ENCODE assay signal across 15 mouse cellular contexts in genomic region chr2:45040706-45041312, GRCm38 (mm10).
A peak's percentile ranks its signal among the peaks of the same experiment; 100 is the strongest.
DNase-seq lines count a peak whose midpoint lies in the region; ATAC-seq and TF ChIP-seq lines count a peak whose summit lies in the region.
"Had no signal": no experiment of that assay in that cellular context is flagged by ENCODE, and none has a peak within 500 bp of the region (broad histone marks: within the 10 kb centered on the region; RNA-seq: fewer than 3 reads in every experiment).

No protein-coding gene starts in this region.

- no peak for ATAC-seq in heart, embryonic 14.5 days (ENCODE audit: insufficient number of reproducible peaks, insufficient read depth, low FRiP score, low read depth)
- peak; percentile 65 for ATAC-seq in G1E (ENCODE audit: extremely low read depth, insufficient number of reproducible peaks, low FRiP score, poor library complexity, severe bottlenecking)
- peak; percentile 89 for ATAC-seq in liver, embryonic 13.5 days (ENCODE audit: low read depth)
- ATAC-seq: intestine, postnatal 0 days; Patski had no signal

- H3K27me3 ChIP-seq in heart, embryonic 14.5 days (ENCODE audit: control insufficient read depth, insufficient read depth, low read length), result no peaks in the 10 kb centered on the region
- no peaks in the 10 kb centered on the region for H3K27me3 ChIP-seq in G1E (ENCODE audit: insufficient read depth, low read length)
- no peaks in the 10 kb centered on the region for H3K27me3 ChIP-seq in liver, embryonic 13.5 days
- H3K27me3 ChIP-seq: embryonic facial prominence, embryonic 15.5 days; Patski had no signal

- no peak for TF ChIP-seq POLR2A in bone marrow macrophage, adult 2 months (IDR thresholded peaks at IDR 0.05; ENCODE audit: borderline replicate concordance, low read depth, low read length)

- no peak overlapping the region for H3K4me3 ChIP-seq in heart, embryonic 14.5 days (ENCODE audit: control insufficient read depth in 1 of 2, insufficient read depth in 1 of 2, low read depth in 1 of 2, low read length in 2 of 2)
- peak overlapping the region; percentile 23; the same call in 1 of the 2 replicates for H3K4me3 ChIP-seq in G1E (ENCODE audit: low read depth, low read length)
- no peak overlapping the region for H3K4me3 ChIP-seq in bone marrow macrophage, adult 2 months (ENCODE audit: insufficient read depth, low read length)
- 0 out of 2 replicates have a peak overlapping the region, but pooled peaks have one; percentile 6 for H3K4me3 ChIP-seq in liver, embryonic 13.5 days (replicated peaks)
- H3K4me3 ChIP-seq: embryonic facial prominence, embryonic 15.5 days; midbrain, embryonic 10.5 days; myocyte had no signal

- H3K9ac ChIP-seq in heart, embryonic 14.5 days (ENCODE audit: low read length), result no peak overlapping the region
- H3K9ac ChIP-seq in liver, embryonic 13.5 days, result peak overlapping the region; percentile 23
- H3K9ac ChIP-seq: embryonic facial prominence, embryonic 15.5 days; lung, embryonic 14.5 days had no signal

- H3K36me3 ChIP-seq in heart, embryonic 14.5 days (ENCODE audit: control insufficient read depth, insufficient read depth, low read length), result no peaks in the 10 kb centered on the region
- peaks cover 13% of the 10 kb centered on the region for H3K36me3 ChIP-seq in G1E (replicated peaks)
- H3K36me3 ChIP-seq in liver, embryonic 13.5 days, result no peaks in the 10 kb centered on the region
- H3K36me3 ChIP-seq: embryonic facial prominence, embryonic 15.5 days; midbrain, embryonic 10.5 days had no signal

- no peaks in the 10 kb centered on the region for H3K9me3 ChIP-seq in heart, embryonic 14.5 days (ENCODE audit: control insufficient read depth, low read length)
- H3K9me3 ChIP-seq in G1E (replicated peaks), result no peaks in the 10 kb centered on the region
- no peaks in the 10 kb centered on the region for H3K9me3 ChIP-seq in liver, embryonic 13.5 days (replicated peaks)
- H3K9me3 ChIP-seq: embryonic facial prominence, embryonic 15.5 days; midbrain, embryonic 10.5 days had no signal

- peaks cover 17 to 73% of the 10 kb centered on the region in 2 experiments for H3K4me1 ChIP-seq in heart, embryonic 14.5 days (ENCODE audit: control insufficient read depth in 2 of 2, insufficient read depth in 2 of 2, low read length in 2 of 2)
- H3K4me1 ChIP-seq in G1E (ENCODE audit: insufficient read depth, low read depth, low read length), result peaks cover 81% of the 10 kb centered on the region
- peaks cover 53% of the 10 kb centered on the region for H3K4me1 ChIP-seq in bone marrow macrophage, adult 2 months (ENCODE audit: control insufficient read depth, insufficient read depth, low read length)
- peaks cover 93% of the 10 kb centered on the region for H3K4me1 ChIP-seq in liver, embryonic 13.5 days (replicated peaks)

- peak overlapping the region; percentile 34 for H3K4me2 ChIP-seq in heart, embryonic 14.5 days (ENCODE audit: low read length)
- H3K4me2 ChIP-seq in liver, embryonic 13.5 days, result peak overlapping the region; percentile 56
- H3K4me2 ChIP-seq: embryonic facial prominence, embryonic 15.5 days; lung, embryonic 14.5 days had no signal

- H3K27ac ChIP-seq in heart, embryonic 14.5 days (replicated peaks in 1 of 2; ENCODE audit: control insufficient read depth in 1 of 2, insufficient read depth in 1 of 2, low read depth in 2 of 2, low read length in 2 of 2), result peak overlapping the region; percentile 88 to 91
- H3K27ac ChIP-seq in bone marrow macrophage, adult 2 months (ENCODE audit: insufficient read depth, low read depth, low read length), result no peak overlapping the region
- peak overlapping the region; percentile 91 for H3K27ac ChIP-seq in liver, embryonic 13.5 days
- H3K27ac ChIP-seq: embryonic facial prominence, embryonic 15.5 days had no signal

- no peak for DNase-seq in heart, adult 9 months (ENCODE audit: low spot score in 2 of 2)
- DNase-seq in G1E (ENCODE audit: low spot score), result no peak
- DNase-seq in liver, embryonic 13.5 days, result peak; percentile 62
- DNase-seq in cerebellum, postnatal 4 days (ENCODE audit: low spot score in 2 of 2), result no peak
- DNase-seq in urinary bladder, adult 2 months (ENCODE audit: low spot score), result no peak
- DNase-seq: cerebellum, postnatal 36 days; lung, embryonic 14.5 days; right cerebral cortex, postnatal 25 days had no signal

- 39% methylated on average over 13 of the region's 13 CpGs for WGBS in heart, embryonic 14.5 days
- 30% methylated on average over 13 of the region's 13 CpGs for WGBS in liver, embryonic 13.5 days (ENCODE audit: insufficient replicate concordance)

- no peak for TF ChIP-seq CTCF in G1E (IDR thresholded peaks at IDR 0.05; ENCODE audit: low read depth, low read length)
- 0 out of 2 replicates have a peak, but pooled peaks have one; percentile 6 for TF ChIP-seq CTCF in bone marrow macrophage, adult 2 months (IDR thresholded peaks at IDR 0.05; ENCODE audit: low read depth, low read length)

Comparison
In these comparisons a context has a peak if more than half of its experiments do, and no peak if none do; other contexts are left out.
1. H3K4me3 ChIP-seq: peak in G1E (single experiment) and liver, embryonic 13.5 days (single experiment); none in heart, embryonic 14.5 days (0 of 2) and bone marrow macrophage, adult 2 months (single experiment).